Mouse (Mus musculus) 416B (cell line): ENCODE data around the gene Slco2a1.

ENCODE experiments used
- DNase-seq: peaks from one replicate; pipeline ENCODE4 v3.0.0; 2011; ENCODE audit warnings: low read depth

Slco2a1 gene

GRCm38 (mm10) chr9:103119781-103120180 is 131.3 kb downstream of the Slco2a1 start:
- DNase-seq = no peak

GRCm38 (mm10) chr9:103120231-103120630 is 131.7 kb downstream of the Slco2a1 start:
- DNase-seq = no peak

- DNase-seq = no peak
Observed at GRCm38 (mm10) chr9:103121546-103121945, 133.0 kb downstream of the Slco2a1 start.

- no peak for DNase-seq
Observed at GRCm38 (mm10) chr9:103124746-103125145, 136.2 kb downstream of the Slco2a1 start.

- no peak for DNase-seq
Observed at GRCm38 (mm10) chr9:103133493-103134124, 145.1 kb downstream of the Slco2a1 start.

- no peak for DNase-seq
Observed at GRCm38 (mm10) chr9:103134450-103135030, 146.0 kb downstream of the Slco2a1 start.

GRCm38 (mm10) chr9:103139481-103139880 is 151.0 kb downstream of the Slco2a1 start:
- no peak for DNase-seq

- DNase-seq = no peak
Observed at GRCm38 (mm10) chr9:103140384-103140783, 151.9 kb downstream of the Slco2a1 start.

GRCm38 (mm10) chr9:103141266-103141665 is 152.8 kb downstream of the Slco2a1 start:
- no peak for DNase-seq

GRCm38 (mm10) chr9:103143881-103144280 is 155.4 kb downstream of the Slco2a1 start:
- no peak for DNase-seq

- DNase-seq = no peak
Observed at GRCm38 (mm10) chr9:103145351-103145750, 156.8 kb downstream of the Slco2a1 start.
